Mouse (Mus musculus): ENCODE data around the gene Pafah1b1.

DNA sequence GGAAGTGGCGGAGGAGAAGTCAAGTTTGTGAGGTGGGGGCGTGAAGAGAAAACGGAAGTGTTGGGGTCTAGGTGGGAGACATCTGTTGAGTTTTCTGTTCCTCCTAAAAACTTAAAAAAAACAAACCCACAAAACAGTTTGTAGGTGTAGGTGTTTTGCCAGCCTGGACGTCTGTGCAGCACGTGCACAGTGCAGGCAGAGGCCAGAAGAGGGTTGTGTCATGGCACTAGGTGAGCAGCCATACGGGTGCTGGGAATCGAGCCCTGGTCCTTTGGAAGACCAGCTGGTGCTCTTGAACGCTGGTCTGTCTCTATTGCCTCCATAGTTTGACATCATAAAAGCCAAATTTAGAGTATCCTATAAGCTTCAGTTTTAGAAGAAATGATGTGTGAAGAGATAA, 46.8 kb upstream of the Pafah1b1 start:
- TF ChIP-seq CTCF (IDR thresholded peaks at IDR 0.05; ENCODE audit: borderline replicate concordance, insufficient read depth, low read length) (no peak), POLR2A (IDR thresholded peaks at IDR 0.05; ENCODE audit: low read depth, low read length) (no peak)

Measured in embryonic fibroblast, embryonic 13.5 days (primary cell).